Mouse (Mus musculus) lung, adult 2 months (tissue): ENCODE results near the gene Prkar1a.

Source experiments
- CTCF ChIP-seq: fragments of 200-500 bp; IDR thresholded peaks from 2 replicates; pipeline ENCODE4 v1.5.1; 2011; ENCODE audit warnings: mild to moderate bottlenecking, low read length, control low read depth; ENCODE audit not compliant: insufficient read depth
- POLR2A ChIP-seq: fragments of 200-500 bp; IDR thresholded peaks from 2 replicates; pipeline ENCODE4 v1.6.1; 2011; ENCODE audit warnings: low read depth, mild to moderate bottlenecking, control low read depth, low read length, borderline replicate concordance; ENCODE audit errors: extremely low read depth

DNA sequence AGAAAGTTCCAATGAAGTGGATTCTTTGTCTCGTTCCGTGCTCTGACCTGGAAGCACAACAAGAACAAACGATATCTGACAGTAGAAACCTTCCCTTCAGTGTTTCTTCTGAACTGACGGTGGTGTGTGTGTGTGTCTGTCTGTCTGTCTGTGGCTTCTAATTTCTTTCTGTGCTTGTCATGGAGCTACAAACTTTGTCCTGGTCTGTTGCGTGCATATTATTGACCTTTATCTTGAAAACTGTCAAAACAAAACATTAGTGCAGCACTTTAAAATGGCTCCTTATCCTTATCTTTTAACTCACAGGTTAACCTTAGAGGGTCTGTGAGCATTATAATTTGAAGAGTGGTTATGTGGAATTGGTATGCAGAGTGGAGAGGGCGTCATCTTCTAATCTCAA is 3.3 kb downstream of the Prkar1a start:
- no peak for TF ChIP-seq CTCF
- TF ChIP-seq POLR2A = no peak
